1 mouse cellular context compared by ENCODE assay signal in the genomic region with DNA sequence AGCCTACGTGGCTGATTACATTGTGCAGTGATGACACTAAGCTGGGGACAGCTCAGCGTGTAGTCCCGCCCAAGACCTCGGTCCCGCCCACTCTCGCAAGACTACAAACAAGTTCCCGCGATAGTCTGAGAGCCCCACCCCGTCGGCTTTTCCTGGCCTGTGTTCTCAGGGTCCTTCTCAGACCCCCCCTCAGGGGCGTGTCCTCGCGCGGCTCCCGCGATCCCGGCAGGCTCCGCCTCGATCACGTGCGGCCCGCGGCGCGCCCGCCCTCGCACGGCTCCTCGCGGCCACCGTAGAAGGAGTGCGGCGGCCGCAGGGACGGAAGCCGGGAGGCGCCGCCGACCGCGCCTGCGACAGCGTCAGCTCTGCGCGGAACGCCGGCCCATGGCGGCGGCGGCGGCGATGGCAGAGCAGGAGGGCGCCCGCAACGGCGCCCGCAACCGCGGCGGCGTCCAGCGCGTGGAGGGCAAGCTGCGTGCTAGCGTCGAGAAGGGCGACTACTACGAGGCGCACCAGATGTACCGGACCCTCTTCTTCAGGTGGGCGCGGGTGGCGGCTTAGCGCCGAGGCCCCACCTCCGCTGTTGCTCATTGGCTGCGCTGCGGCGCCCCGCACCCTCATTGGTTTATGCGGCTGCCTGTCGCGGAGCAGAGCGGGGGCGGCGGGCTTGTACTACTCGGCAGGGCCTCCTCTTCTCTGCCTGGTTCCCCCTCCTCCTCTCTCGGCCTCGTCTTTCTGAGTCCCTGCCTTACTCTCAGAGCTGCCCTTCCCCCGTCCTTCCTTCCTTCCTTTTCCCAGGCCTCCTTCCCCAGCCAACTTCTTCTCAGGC.
TF ChIP-seq lines count a peak whose summit lies in the region.

A gene (plus strand): TSS at position 244 of the 829 bp plus-strand sequence.

TF ChIP-seq in MEL, 35 proteins besides CTCF, POLR2A, EP300 and RAD21 (continued from another document):
- peak; percentile 79 for TF ChIP-seq MXI1 (IDR thresholded peaks at IDR 0.05; ENCODE audit: low read depth, low read length)
- no peak for TF ChIP-seq MEF2A (IDR thresholded peaks at IDR 0.05; ENCODE audit: extremely low read depth, insufficient replicate concordance, low read depth, low read length, poor library complexity, severe bottlenecking)
- no peak for TF ChIP-seq UBTF (IDR thresholded peaks at IDR 0.05; ENCODE audit: borderline replicate concordance, insufficient read depth, low read depth, low read length)
- TF ChIP-seq CHD1 (IDR thresholded peaks at IDR 0.05; ENCODE audit: low read depth, low read length), result no peak
- TF ChIP-seq RCOR1 (IDR thresholded peaks at IDR 0.05; ENCODE audit: low read depth, low read length), result no peak
- peak; percentile 93; the same call in 1 of the 2 replicates for TF ChIP-seq MAZ (IDR thresholded peaks at IDR 0.05; ENCODE audit: low read depth, low read length)
- TF ChIP-seq MAFK (IDR thresholded peaks at IDR 0.05; ENCODE audit: borderline replicate concordance, low read depth, low read length), result no peak
- peak; percentile 74 for TF ChIP-seq ELF1 (IDR thresholded peaks at IDR 0.05; ENCODE audit: low read depth, low read length)
- TF ChIP-seq NELFE (IDR thresholded peaks at IDR 0.05; ENCODE audit: low read depth, low read length), result peak; percentile 77
- peak; percentile 91 for TF ChIP-seq ZMIZ1 (IDR thresholded peaks at IDR 0.05; ENCODE audit: low read depth, low read length)
- no peak for TF ChIP-seq JUND (IDR thresholded peaks at IDR 0.05; ENCODE audit: low read depth, low read length)
- peak; percentile 96 for TF ChIP-seq CHD2 (IDR thresholded peaks at IDR 0.05; ENCODE audit: low read length)
- no peak for TF ChIP-seq GATA1 (IDR thresholded peaks at IDR 0.05; ENCODE audit: low read depth, low read length)
- peak; percentile 65 for TF ChIP-seq TBP (IDR thresholded peaks at IDR 0.05; ENCODE audit: low read depth, low read length)
- peak; percentile 88; the same call in 1 of the 2 replicates for TF ChIP-seq POLR2AphosphoS2 (IDR thresholded peaks at IDR 0.05; ENCODE audit: low read length)
